Mouse (Mus musculus): ENCODE results near the gene Nrde2.

- TF ChIP-seq CTCF (IDR thresholded peaks at IDR 0.05; ENCODE audit: extremely low read depth, insufficient read depth, low read length) = no peak
- no peak for TF ChIP-seq POLR2A (IDR thresholded peaks at IDR 0.05; ENCODE audit: extremely low read depth, insufficient read depth, low read length)
These were observed 83.7 kb downstream of the Nrde2 start for GRCm38 (mm10) chr12:100075715-100076114.

Data from cortical plate, adult 2 months (tissue).